Mouse (Mus musculus) CH12.LX (cell line): ENCODE data around the gene Tmem243. TPM values are rescaled to one million over a fixed set of nuclear protein-coding genes. Genes with fewer than 3 reads are reported as not detected.

Experiments
- DNase-seq: peaks from one replicate; pipeline ENCODE4 v3.0.0-alpha.2; 2013; ENCODE audit errors: extremely low read depth
- H3K27ac ChIP-seq: 2 replicates; pipeline ENCODE4 v1.5.1; 2012; ENCODE audit warnings: low read depth, mild to moderate bottlenecking, control low read depth, moderate library complexity; ENCODE audit not compliant: insufficient read depth
- H3K27me3 ChIP-seq: replicated peaks from 2 replicates; pipeline ENCODE3; 2012; ENCODE audit warnings: inconsistent platforms
- H3K36me3 ChIP-seq, 2 experiments: replicated peaks in 1 of 2; 2 replicates each; pipeline versions ENCODE3 to v1.6.1; 2012; ENCODE audit warnings: inconsistent platforms in 1 of 2, low read length in 1 of 2, mild to moderate bottlenecking in 1 of 2, mixed read lengths in 1 of 2, moderate library complexity in 1 of 2; ENCODE audit not compliant: control insufficient read depth in 1 of 2, insufficient read depth in 1 of 2
- H3K4me1 ChIP-seq, 2 experiments: 2 replicates each; pipeline ENCODE4 v1.6.1; 2012; ENCODE audit warnings: inconsistent platforms in 1 of 2, moderate library complexity in 1 of 2; ENCODE audit not compliant: insufficient read depth in 2 of 2, control insufficient read depth in 1 of 2
- H3K4me2 ChIP-seq: 2 replicates; pipeline ENCODE4 v1.6.1; 2012; ENCODE audit warnings: low read depth, mild to moderate bottlenecking, control low read depth; ENCODE audit not compliant: poor library complexity, insufficient read depth, severe bottlenecking
- H3K4me3 ChIP-seq, 3 experiments: fragments of 150-350 bp in 1 of 3; sonication (generic) in 1 of 3; replicated peaks in 1 of 3; 2 replicates each; pipeline versions ENCODE3 to v1.5.1; 2011 to 2012; ENCODE audit warnings: low read depth in 2 of 3, low read length in 2 of 3, mild to moderate bottlenecking in 2 of 3, moderate library complexity in 2 of 3, control low read depth in 1 of 3, improper control_type of control experiment in 1 of 3, inconsistent platforms in 1 of 3, mixed read lengths in 1 of 3; ENCODE audit not compliant: poor library complexity in 1 of 3
- H3K79me2 ChIP-seq: replicated peaks from 2 replicates; pipeline ENCODE4 v1.6.1; 2012; ENCODE audit warnings: mild to moderate bottlenecking, moderate library complexity; ENCODE audit not compliant: control insufficient read depth, poor library complexity, insufficient read depth, severe bottlenecking; ENCODE audit errors: extremely low read depth
- H3K9ac ChIP-seq: 2 replicates; pipeline ENCODE4 v1.6.1; 2012; ENCODE audit warnings: low read depth, mild to moderate bottlenecking, control low read depth, moderate library complexity; ENCODE audit not compliant: insufficient read depth
- H3K9me3 ChIP-seq: replicated peaks from 2 replicates; pipeline ENCODE3; 2012; ENCODE audit warnings: low read length, inconsistent platforms, mixed read lengths
- BHLHE40 ChIP-seq: IDR thresholded peaks from 2 replicates; pipeline ENCODE4 v1.6.1; 2011; ENCODE audit warnings: mild to moderate bottlenecking, low read depth, low read length, improper control_type of control experiment
- CHD2 ChIP-seq: IDR thresholded peaks from 2 replicates; pipeline ENCODE4 v1.6.1; 2011; ENCODE audit warnings: low read length, improper control_type of control experiment
- CTCF ChIP-seq, 2 experiments: IDR thresholded peaks in 1 of 2; conservative IDR thresholded peaks in 1 of 2; 2 replicates each; pipeline ENCODE4 v1.5.1; 2011 to 2012; ENCODE audit warnings: low read depth in 2 of 2, low read length in 2 of 2, improper control_type of control experiment in 1 of 2, inconsistent platforms in 1 of 2, mild to moderate bottlenecking in 1 of 2, moderate library complexity in 1 of 2
- E2F4 ChIP-seq: IDR thresholded peaks from 2 replicates; pipeline ENCODE4 v1.6.1; 2011; ENCODE audit warnings: low read depth, low read length, improper control_type of control experiment; ENCODE audit not compliant: insufficient replicate concordance
- EP300 ChIP-seq: IDR thresholded peaks from 2 replicates; pipeline ENCODE4 v1.6.1; 2011; ENCODE audit warnings: low read length, improper control_type of control experiment
- ETS1 ChIP-seq: conservative IDR thresholded peaks from 2 replicates; pipeline ENCODE4 v1.6.1; 2012; ENCODE audit warnings: low read depth, mild to moderate bottlenecking, inconsistent platforms, low read length, improper control_type of control experiment, moderate library complexity
- GABPA ChIP-seq: IDR thresholded peaks from 2 replicates; pipeline ENCODE4 v1.6.1; 2012; ENCODE audit warnings: low read depth, low read length, improper control_type of control experiment, inconsistent platforms; ENCODE audit not compliant: insufficient replicate concordance
- IRF4 ChIP-seq: IDR thresholded peaks from 2 replicates; pipeline ENCODE4 v1.6.1; 2014; ENCODE audit warnings: low read depth, mild to moderate bottlenecking, inconsistent platforms, low read length, improper control_type of control experiment
- JUN ChIP-seq: IDR thresholded peaks from 2 replicates; pipeline ENCODE4 v1.6.1; 2011; ENCODE audit warnings: low read depth, mild to moderate bottlenecking, low read length, improper control_type of control experiment, moderate library complexity; ENCODE audit not compliant: insufficient read depth
- JUND ChIP-seq: conservative IDR thresholded peaks from 2 replicates; pipeline ENCODE4 v1.6.1; 2011; ENCODE audit warnings: low read depth, low read length, improper control_type of control experiment
- KAT2A ChIP-seq: IDR thresholded peaks from 2 replicates; pipeline ENCODE4 v1.6.1; 2012; ENCODE audit warnings: low read length, improper control_type of control experiment, inconsistent platforms; ENCODE audit not compliant: insufficient replicate concordance
- MAFK ChIP-seq: IDR thresholded peaks from 2 replicates; pipeline ENCODE4 v1.6.1; 2011; ENCODE audit warnings: low read length, improper control_type of control experiment; ENCODE audit not compliant: insufficient replicate concordance
- MAX ChIP-seq: IDR thresholded peaks from 2 replicates; pipeline ENCODE4 v1.6.1; 2011; ENCODE audit warnings: low read length, improper control_type of control experiment
- MEF2A ChIP-seq: IDR thresholded peaks from 2 replicates; pipeline ENCODE4 v1.6.1; 2014; ENCODE audit warnings: low read depth, mild to moderate bottlenecking, inconsistent platforms, low read length, improper control_type of control experiment, borderline replicate concordance
- MXI1 ChIP-seq: IDR thresholded peaks from 2 replicates; pipeline ENCODE4 v1.6.1; 2011; ENCODE audit warnings: mild to moderate bottlenecking, low read depth, low read length, improper control_type of control experiment
- MYC ChIP-seq: IDR thresholded peaks from 2 replicates; pipeline ENCODE4 v1.6.1; 2011; ENCODE audit warnings: low read depth, mild to moderate bottlenecking, improper control_type of control experiment, low read length
- NELFE ChIP-seq: IDR thresholded peaks from 2 replicates; pipeline ENCODE4 v1.6.1; 2011; ENCODE audit warnings: low read depth, low read length, improper control_type of control experiment
- NRF1 ChIP-seq: IDR thresholded peaks from 2 replicates; pipeline ENCODE4 v1.6.1; 2014; ENCODE audit warnings: low read depth, mild to moderate bottlenecking, inconsistent platforms, low read length, improper control_type of control experiment, moderate library complexity
- POLR2A ChIP-seq: IDR thresholded peaks from 2 replicates; pipeline ENCODE4 v1.6.1; 2011; ENCODE audit warnings: low read depth, mild to moderate bottlenecking, improper control_type of control experiment, low read length
- POLR2AphosphoS2 ChIP-seq: IDR thresholded peaks from 2 replicates; pipeline ENCODE4 v1.6.1; 2011; ENCODE audit warnings: low read depth, low read length, improper control_type of control experiment
- RAD21 ChIP-seq: IDR thresholded peaks from 2 replicates; pipeline ENCODE4 v1.6.1; 2011; ENCODE audit warnings: low read depth, mild to moderate bottlenecking, low read length, improper control_type of control experiment, moderate library complexity
- RCOR1 ChIP-seq: conservative IDR thresholded peaks from 2 replicates; pipeline ENCODE4 v1.6.1; 2012; ENCODE audit warnings: low read depth, mild to moderate bottlenecking, inconsistent platforms, low read length, improper control_type of control experiment
- TCF12 ChIP-seq: IDR thresholded peaks from 2 replicates; pipeline ENCODE4 v1.6.1; 2014; ENCODE audit warnings: low read depth, mild to moderate bottlenecking, inconsistent platforms, low read length, improper control_type of control experiment
- UBTF ChIP-seq: IDR thresholded peaks from 2 replicates; pipeline ENCODE4 v1.6.1; 2012; ENCODE audit warnings: low read depth, mild to moderate bottlenecking, inconsistent platforms, low read length, improper control_type of control experiment, moderate library complexity
- USF1 ChIP-seq: IDR thresholded peaks from 2 replicates; pipeline ENCODE4 v1.6.1; 2014; ENCODE audit warnings: low read depth, mild to moderate bottlenecking, inconsistent platforms, low read length, improper control_type of control experiment
- USF2 ChIP-seq: conservative IDR thresholded peaks from 2 replicates; pipeline ENCODE4 v1.6.1; 2011; ENCODE audit warnings: low read depth, low read length, improper control_type of control experiment
- ZC3H11A ChIP-seq: IDR thresholded peaks from 2 replicates; pipeline ENCODE4 v1.6.1; 2012; ENCODE audit warnings: low read depth, mild to moderate bottlenecking, inconsistent platforms, low read length, improper control_type of control experiment
- ZKSCAN1 ChIP-seq: IDR thresholded peaks from 2 replicates; pipeline ENCODE4 v1.6.1; 2012; ENCODE audit warnings: low read depth, inconsistent platforms, low read length, improper control_type of control experiment, borderline replicate concordance
- ZMIZ1 ChIP-seq: IDR thresholded peaks from 2 replicates; pipeline ENCODE4 v1.6.1; 2012; ENCODE audit warnings: low read depth, mild to moderate bottlenecking, inconsistent platforms, low read length, improper control_type of control experiment
- ZNF384 ChIP-seq: IDR thresholded peaks from 2 replicates; pipeline ENCODE4 v1.6.1; 2012; ENCODE audit warnings: low read depth, low read length, improper control_type of control experiment, inconsistent platforms
- dilution Hi-C: fragments of 300-500 bp; cut with MboI; formaldehyde crosslinking; loops from 2 replicates; pipeline ENCODE4 v1.14.3; 2020; ENCODE audit warnings: low sequenced_read_pairs; ENCODE audit not compliant: extremely low pct_unique_long_range_greater_than_20kb, extremely low pct_ligation_motif_present
- in situ Hi-C: fragments of 300-500 bp; cut with MboI; formaldehyde crosslinking; loops from 3 replicates; pipeline ENCODE4 v1.14.3; 2019; ENCODE audit warnings: low sequenced_read_pairs, low pct_ligation_motif_present, low pct_unique_long_range_greater_than_20kb, mixed read lengths
- polyA plus RNA-seq: library from polyadenylated mRNA; unstranded; fragments of >175 nt; gene quantifications from 2 replicates; pipeline ENCODE4 v1.2.1, GENCODE M21; 2012; ENCODE audit warnings: low read depth; ENCODE audit not compliant: insufficient read length
- total RNA-seq, 2 experiments: library from RNA; depleted of rRNA; stranded (reverse); fragments of 300-350 nt in 1 of 2; fragments of >200 nt in 1 of 2; gene quantifications; 2 replicates each; pipeline ENCODE4 v1.2.3; 2012 to 2014

Gene Tmem243
- total and polyA plus RNA-seq, 3 experiments, result 74.7 to 107 (median 87.0) TPM

DNA sequence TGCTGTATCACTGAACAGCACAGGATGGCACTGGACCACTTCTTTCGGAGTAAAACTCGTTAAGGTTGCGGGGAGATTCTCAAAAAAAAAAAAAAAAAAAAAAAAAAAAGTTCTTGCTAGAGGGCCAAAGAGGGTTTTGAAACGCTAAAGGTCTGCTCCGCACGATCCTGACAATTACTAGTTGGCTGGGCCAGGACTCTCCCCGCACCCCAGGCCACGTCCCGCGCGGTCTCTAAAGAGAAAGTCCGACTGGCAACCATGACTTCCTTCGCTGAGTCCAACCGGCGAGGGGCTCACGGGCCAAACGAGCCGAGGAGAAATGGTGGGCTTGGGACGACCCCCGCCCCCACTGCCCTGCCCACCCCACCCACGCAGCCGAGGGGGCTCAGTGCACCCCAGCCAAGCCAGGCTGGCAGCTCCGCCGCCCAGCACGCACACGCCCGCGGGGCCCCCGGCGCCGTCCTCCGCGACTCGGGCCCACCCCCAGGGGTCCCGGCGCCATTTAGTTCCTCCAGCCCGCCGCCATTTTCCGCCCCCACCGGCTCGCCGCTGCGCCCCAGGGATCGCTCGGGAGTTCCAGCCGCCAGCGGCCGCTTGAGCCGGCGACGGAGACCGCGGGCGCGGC lies 60.5 kb downstream of the Tmem243 start:
- peak overlapping the region; percentile 95 for H3K9ac ChIP-seq
- peak overlapping the region; percentile 69 to 82 (median 71) for H3K4me3 ChIP-seq
- H3K36me3 ChIP-seq, result peaks cover 3 to 21% of the 10 kb centered on the region in 2 experiments
- H3K79me2 ChIP-seq, result peaks cover 36% of the 10 kb centered on the region
- peak; percentile 26 for DNase-seq
- H3K27ac ChIP-seq, result peak overlapping the region; percentile 14; the same call in 1 of the 2 replicates
- in situ Hi-C loops (loop anchor here (10.0 kb wide), 1 partner anchor 264 kb away; no protein-coding TSS in a partner anchor), dilution Hi-C loops (no loop called here)
- peak overlapping the region; percentile 73 for H3K4me2 ChIP-seq
- H3K27me3 ChIP-seq, result no peaks in the 10 kb centered on the region
- TF ChIP-seq ZNF384 (peak; percentile 88), UBTF (no peak)
- H3K9me3 ChIP-seq, result no peaks in the 10 kb centered on the region
- peaks cover 0 to 36% of the 10 kb centered on the region in 2 experiments; a peak in 3 of 4 replicates for H3K4me1 ChIP-seq

DNA sequence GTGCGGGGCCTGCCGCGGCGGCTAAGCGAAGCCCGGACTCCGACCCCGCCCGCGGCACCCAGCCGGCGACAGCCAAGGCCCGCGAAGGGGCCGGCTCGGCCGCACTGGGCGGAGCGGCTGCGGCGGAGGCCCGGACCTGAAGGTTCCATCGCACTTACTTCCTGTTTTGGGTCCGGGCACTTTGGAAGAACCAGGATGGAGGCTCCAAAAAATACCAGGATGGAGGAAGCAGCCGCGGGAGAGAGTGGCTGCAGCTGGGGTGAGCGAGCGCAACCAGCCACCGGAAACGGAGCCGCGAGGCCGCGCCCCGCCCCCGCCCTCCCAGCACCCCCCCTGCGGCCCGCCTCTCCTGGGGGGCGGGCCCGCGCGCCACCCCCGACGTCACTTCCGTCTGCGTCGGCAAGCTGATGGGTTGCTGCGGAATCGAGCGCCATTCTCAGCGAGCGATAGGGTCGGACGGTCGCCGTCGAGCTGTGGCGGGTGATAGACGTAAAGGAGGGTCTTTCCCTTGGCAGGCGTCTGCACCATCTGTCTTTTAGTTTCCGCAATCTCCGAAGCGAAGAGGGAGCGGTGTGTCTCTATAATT lies 61.1 kb downstream of the Tmem243 start, which contains the start of gene Dmtf1:
Gene Dmtf1, minus strand, starts transcription at position 321 of the 586 bp plus-strand sequence.
- H3K9me3 ChIP-seq, result no peaks in the 10 kb centered on the region
- peaks cover 0 to 35% of the 10 kb centered on the region in 2 experiments; a peak in 3 of 4 replicates for H3K4me1 ChIP-seq
- H3K27ac ChIP-seq, result peak within 1 kb of the TSS; percentile 14; the same call in 1 of the 2 replicates
- in situ Hi-C loops, result loop anchor here (10.0 kb wide), 1 partner anchor 263 kb away; no protein-coding TSS in a partner anchor
- peak within 1 kb of the TSS; percentile 95 for H3K9ac ChIP-seq
- H3K36me3 ChIP-seq, result peaks cover 3 to 21% of the 10 kb centered on the region in 2 experiments
- peak; percentile 86 for DNase-seq
- H3K79me2 ChIP-seq, result peaks cover 32% of the 10 kb centered on the region
- no peaks in the 10 kb centered on the region for H3K27me3 ChIP-seq
- H3K4me3 ChIP-seq, result peak within 1 kb of the TSS; percentile 71 to 98 (median 82)
- peak within 1 kb of the TSS; percentile 86 for H3K4me2 ChIP-seq
- dilution Hi-C loops, result no loop called here
- TF ChIP-seq KAT2A, result 0 out of 2 replicates have a peak, but pooled peaks have one; percentile 47
- no peak for TF ChIP-seq ZNF384
- TF ChIP-seq CHD2, result no peak
- TF ChIP-seq RAD21, result no peak
- no peak for TF ChIP-seq JUN
- TF ChIP-seq TCF12, result peak; percentile 94
- TF ChIP-seq NRF1, result no peak
- peak; percentile 37; the same call in 1 of the 2 replicates for TF ChIP-seq IRF4
- no peak for TF ChIP-seq E2F4
- TF ChIP-seq ZKSCAN1, result no peak
- peak; percentile 62 for TF ChIP-seq MXI1
- TF ChIP-seq BHLHE40, result no peak
- TF ChIP-seq MAFK, result no peak
- TF ChIP-seq ZC3H11A, result no peak
- TF ChIP-seq MEF2A, result no peak
- TF ChIP-seq UBTF, result 0 out of 2 replicates have a peak, but pooled peaks have one; percentile 24
- no peak for TF ChIP-seq CTCF (conservative IDR thresholded peaks at IDR 0.05 in 1 of 2, IDR thresholded peaks at IDR 0.05 in 1 of 2; ENCODE audit: low read depth in 2 of 2, low read length in 2 of 2)
- 0 out of 2 replicates have a peak, but pooled peaks have one; percentile 7 for TF ChIP-seq MAX
- no peak for TF ChIP-seq GABPA
- TF ChIP-seq POLR2AphosphoS2, result peak; percentile 95
- no peak for TF ChIP-seq RCOR1
- peak; percentile 89 for TF ChIP-seq ZMIZ1
- TF ChIP-seq JUND, result no peak
- TF ChIP-seq POLR2A, result peak; percentile 100
- TF ChIP-seq NELFE, result peak; percentile 98
- TF ChIP-seq USF1, result no peak
- no peak for TF ChIP-seq MYC
- TF ChIP-seq USF2, result no peak
- no peak for TF ChIP-seq EP300
- TF ChIP-seq ETS1, result no peak
